Mouse (Mus musculus) stomach, postnatal 0 days (tissue): Measurements from ENCODE around the gene Tmem217.

Experiments
- CTCF ChIP-seq: IDR thresholded peaks from 2 replicates; pipeline ENCODE4 v1.5.1; 2016; ENCODE audit warnings: antibody characterized with exemption, low read depth, mild to moderate bottlenecking, moderate library complexity
- EP300 ChIP-seq: optimal IDR thresholded peaks from 2 replicates; pipeline ENCODE3; 2016; ENCODE audit warnings: antibody characterized with exemption

DNA sequence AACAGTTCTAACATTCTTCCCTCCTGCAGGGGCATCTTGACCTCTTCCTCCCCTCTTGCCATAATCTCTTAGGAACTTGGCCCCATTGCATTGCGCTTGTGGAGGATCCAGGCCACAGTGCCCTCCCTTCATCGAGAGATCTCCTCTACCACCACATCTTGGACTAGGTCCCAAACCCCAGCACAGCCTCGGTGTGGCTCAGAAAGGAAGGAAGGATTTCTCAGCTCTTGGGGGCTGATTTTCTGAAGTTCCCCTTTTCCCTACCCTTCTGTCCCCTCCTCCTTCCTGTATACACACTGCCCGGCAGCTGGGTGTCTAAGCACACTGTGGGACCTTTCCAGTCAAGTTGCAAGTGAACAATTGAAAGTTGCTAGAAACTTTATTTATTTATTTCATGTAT, 54.2 kb downstream of the Tmem217 start:
- TF ChIP-seq CTCF, result no peak
- TF ChIP-seq EP300, result no peak
